Mouse (Mus musculus): ENCODE measurements at regions not wholly inside any gene's neighbourhood (a gene's known extent, or its start where the extent isn't known, plus 50 kb on each side); places are given as distances from the start of the nearest gene placed in this dataset.

GRCm38 (mm10) chr14:24961721-24962120 is 474.8 kb downstream of the Rps24 start:
- no peak for TF ChIP-seq POLR2A (IDR thresholded peaks at IDR 0.05; ENCODE audit: borderline replicate concordance, insufficient read depth, low read length)
- no peak for TF ChIP-seq CTCF (IDR thresholded peaks at IDR 0.05; ENCODE audit: borderline replicate concordance, insufficient read depth, low read depth, low read length)

All from cerebellum, adult 2 months (tissue).